Mouse (Mus musculus): Measurements from ENCODE around the gene Lbp. TPM values are rescaled to one million over a fixed set of nuclear protein-coding genes. Genes with fewer than 3 reads are reported as not detected.
A peak's percentile ranks its signal among the peaks of the same experiment; 100 is the strongest.

Gene Lbp
- total RNA-seq, 4 experiments from 2014 or later, result 2.0 to 8.9 (median 6.4) TPM

DNA sequence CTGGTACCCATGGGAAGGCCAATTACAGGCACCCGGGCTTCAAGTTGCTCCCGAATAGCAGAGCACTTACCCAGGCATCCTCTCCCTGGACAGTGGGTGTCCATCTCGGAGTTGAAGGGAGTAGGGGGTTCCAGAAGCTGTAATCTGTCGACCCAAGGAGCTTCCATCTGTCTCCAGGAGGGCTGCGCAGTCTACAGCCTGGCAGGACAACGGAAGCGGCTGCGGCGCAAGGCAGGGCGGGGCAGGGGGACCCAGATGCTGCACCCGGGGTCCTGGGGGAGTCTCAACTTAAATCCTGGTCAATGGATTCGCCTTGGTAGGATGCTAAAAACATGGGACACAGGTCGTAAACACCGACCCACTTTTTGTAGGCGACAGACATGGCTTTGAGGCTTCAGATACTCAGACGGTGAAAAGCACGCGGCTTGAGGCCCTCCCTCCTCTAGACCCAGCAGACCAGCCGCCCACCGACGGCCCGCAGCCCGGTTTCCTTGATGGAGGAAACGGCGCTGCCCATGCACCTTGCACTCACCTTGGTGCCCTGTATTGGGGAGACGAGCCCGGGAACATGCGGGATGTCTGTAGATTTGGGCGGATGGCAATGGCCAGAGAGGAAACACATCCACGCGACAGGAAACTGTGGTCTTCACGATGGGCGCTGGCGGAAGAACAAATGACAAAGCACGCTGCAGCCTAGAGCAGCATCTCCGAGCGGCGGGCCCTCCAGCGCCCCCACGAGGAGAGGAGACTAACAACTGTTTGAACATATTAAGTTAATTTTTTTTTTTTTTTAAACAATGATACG lies 54.8 kb downstream of the Lbp start:
- DNase-seq (ENCODE audit: low spot score in 2 of 2), result peak; percentile 63 to 68

- no peak for DNase-seq (ENCODE audit: low spot score in 2 of 2)
These were observed 55.5 kb downstream of the Lbp start for GRCm38 (mm10) chr2:158361678-158362320.

GRCm38 (mm10) chr2:158364175-158364574 lies 57.9 kb downstream of the Lbp start:
- DNase-seq (ENCODE audit: low spot score in 2 of 2), result no peak

DNA sequence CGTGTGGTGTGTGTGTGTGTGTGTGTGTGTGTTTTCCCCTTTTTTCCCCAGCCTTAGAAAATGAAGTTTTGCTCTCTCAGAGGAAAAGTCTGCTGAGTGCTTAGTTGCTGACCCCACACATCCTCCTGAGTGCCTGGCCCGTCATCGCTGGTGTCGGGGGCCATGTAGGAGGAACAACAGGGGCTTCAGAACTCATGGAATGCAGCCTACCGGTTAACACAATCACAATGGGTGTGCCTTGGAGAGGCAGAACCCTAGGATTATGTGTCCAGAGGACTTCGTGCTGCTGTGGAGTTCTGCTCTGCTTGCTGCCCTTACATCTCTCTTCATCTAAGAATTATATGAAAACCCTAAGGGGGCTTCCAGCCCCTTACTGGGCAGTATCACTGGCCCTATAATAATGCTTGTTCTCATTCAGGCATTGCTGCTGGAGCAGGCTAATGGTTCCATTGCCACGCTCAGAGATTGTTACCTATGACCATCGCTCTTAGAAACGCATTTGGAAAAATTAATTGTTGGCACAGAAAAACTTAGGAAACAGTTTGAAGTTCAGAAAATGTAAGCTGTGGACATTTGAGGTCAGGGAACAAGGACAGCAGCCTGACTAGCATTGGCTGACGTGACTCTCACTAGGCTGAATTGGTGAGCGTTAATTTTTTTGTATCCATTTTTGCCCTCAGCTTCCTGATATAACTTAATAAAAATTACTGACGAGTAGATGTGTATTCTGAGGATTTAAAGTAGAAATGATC lies 59.0 kb downstream of the Lbp start:
- DNase-seq (ENCODE audit: low spot score in 2 of 2), result no peak

DNA sequence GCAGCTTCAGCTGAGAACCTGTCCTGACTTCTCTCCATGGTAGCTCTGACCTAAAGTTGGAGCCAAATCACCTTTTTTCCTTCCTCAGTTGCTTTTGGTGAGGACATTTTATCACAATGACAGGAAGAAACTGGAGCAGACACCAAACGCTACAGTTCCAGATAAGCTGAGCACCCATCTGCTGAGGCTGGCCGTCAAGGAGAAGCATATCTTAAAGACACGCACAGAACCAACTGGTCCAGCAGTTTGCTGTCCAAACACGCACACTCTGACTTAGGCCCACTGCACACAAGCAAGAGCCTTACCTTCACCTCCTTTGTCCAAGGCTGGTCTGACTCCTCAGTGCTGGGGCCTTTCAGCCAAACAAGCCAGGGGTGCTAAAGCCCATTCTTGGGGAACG lies 61.4 kb downstream of the Lbp start:
- no peak for DNase-seq (ENCODE audit: low spot score in 2 of 2)

DNA sequence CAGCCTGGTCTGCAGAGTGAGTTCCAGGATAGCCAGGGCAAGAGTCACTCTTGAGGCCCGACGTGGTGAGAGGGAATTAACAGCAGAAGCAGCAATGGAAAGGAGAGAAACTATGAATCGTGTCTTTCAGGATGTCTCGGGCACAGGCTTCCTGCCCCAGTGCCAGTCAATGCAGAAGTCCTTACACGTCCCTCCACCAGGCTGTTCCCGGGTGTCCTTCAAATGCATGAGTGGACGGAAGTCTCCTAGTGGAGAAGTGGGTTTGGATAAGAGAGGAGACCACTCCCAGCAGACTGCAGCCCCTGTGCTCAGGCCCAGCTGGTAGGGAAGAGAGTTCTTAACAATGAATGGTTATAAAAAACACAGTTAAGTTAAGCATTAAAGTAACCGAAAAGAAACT lies 62.0 kb downstream of the Lbp start:
- no peak for DNase-seq (ENCODE audit: low spot score in 2 of 2)

GRCm38 (mm10) chr2:158369474-158370172 lies 63.3 kb downstream of the Lbp start:
- DNase-seq (ENCODE audit: low spot score in 2 of 2), result no peak

DNA sequence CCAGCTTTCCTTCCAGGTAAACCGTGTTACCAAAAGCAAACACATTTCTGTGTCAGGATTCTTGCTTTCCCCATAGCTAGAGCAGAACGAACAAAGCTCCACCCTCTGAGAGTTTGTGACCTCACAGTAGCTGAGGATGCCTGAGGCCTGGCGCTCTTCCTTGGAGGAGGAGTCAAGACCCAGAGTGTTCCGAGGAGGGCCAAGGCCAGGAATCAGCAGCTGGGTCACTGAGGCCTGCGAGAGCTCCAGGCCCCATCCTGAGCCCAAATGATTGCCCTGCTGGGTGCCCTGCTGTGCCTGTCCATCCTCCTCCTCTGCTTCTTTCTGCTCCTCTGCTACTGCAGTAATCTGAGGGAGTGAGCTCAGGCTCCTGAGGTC lies 63.9 kb downstream of the Lbp start:
- no peak for DNase-seq (ENCODE audit: low spot score in 2 of 2)

DNA sequence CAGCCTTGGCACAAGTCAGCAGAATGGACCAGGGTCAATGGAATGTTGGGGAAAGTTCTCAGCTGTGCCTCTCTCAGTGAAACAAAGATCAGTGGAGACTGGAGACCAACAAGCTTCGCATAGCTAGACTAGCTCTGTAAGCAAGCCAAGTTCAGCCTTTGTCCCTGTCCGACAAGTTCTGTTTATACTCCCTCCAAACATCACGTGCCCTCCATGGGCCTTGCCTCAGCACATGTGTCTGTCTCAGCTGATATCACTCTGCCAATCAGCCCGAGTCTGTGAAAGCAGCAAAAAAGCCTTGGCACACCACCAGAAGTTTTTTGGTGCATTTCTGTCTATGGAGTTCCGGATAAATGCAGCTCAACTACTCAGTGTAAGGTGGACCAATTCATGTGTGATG lies 66.8 kb downstream of the Lbp start:
- no peak for DNase-seq (ENCODE audit: low spot score in 2 of 2)

DNA sequence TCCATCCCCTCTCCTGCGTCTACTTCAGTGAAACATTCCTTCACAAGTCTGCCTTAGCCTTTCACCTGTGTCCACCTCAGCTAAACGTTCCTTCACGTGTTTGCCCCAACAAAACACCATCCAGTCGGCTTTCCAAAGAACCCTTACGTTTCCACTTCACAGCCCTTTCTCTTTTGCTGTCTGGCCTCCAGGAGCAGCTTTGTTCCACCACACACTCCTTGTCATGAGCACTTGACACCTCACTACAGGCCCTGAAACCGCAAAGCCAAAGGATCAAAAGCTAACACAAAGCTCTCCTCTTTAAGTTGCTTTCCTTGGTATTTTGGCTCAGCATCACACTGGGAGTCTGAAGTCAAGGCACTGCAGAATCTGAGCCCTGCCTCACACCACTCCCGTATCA lies 67.2 kb downstream of the Lbp start:
- no peak for DNase-seq (ENCODE audit: low spot score in 2 of 2)

DNA sequence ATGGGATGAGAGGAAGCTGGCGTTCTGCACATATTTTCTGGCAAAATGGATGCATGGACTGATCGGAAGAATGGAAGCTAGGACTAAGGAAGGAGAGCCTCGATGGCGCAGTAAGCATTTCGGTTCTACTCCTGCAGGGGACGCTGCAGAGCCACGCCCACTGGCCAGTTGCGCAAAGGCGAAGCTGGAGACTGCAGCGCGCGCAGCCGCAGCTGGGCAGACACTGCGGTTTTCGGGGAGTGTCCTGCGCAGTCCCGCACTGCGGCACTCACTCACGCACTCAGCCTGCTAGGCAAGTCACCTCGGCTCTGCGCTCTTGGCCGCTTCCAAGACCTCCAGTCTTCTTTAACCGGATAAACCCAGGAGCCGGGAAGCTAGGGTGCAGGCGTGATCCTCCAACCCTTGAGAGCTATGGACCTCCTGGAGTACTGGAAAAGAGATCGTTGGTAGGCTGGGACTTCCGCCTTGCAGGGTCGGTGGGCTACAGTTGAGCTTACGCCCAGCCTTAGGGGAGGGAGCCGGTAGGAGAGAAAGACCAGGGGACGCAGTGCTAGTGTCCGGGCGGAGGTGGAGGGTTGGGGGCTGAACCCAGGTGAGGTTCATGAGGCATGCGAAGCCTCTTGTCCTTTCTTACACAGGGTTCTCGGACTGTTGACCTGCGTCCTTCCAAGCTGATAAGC lies 69.3 kb downstream of the Lbp start, which contains the start of gene Snhg11:
TSS of gene Snhg11 (plus strand) at position 196 of the 680 bp plus-strand sequence.
- DNase-seq (ENCODE audit: low spot score in 2 of 2), result no peak

DNA sequence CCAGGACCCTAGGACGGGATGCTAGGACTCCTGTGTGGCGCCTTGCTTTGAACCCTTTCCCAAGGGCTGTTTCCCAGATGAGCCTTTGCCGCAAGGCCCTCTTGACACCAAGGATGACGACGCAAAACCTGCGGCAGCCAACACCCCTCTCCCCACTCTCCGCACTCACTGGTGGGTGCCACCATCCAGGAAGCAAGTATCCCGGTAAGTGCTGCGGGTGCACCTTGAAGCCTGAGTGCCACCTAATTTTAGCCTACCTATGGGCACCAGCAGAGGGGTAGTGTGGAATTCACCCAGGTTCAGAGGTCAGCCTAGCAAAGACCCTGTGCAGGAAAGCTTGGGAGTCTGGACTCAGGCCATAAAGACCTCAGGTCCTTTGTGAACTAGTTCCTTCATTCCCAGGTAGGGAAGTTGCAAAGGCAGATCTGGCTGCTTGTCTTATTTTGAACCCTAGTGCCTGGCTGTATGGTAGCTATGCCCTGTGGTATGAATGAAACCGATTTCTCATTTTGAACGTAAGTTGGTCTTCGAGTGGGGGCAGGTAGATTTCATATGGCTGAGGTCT lies 69.9 kb downstream of the Lbp start:
- DNase-seq (ENCODE audit: low spot score in 2 of 2), result no peak

DNA sequence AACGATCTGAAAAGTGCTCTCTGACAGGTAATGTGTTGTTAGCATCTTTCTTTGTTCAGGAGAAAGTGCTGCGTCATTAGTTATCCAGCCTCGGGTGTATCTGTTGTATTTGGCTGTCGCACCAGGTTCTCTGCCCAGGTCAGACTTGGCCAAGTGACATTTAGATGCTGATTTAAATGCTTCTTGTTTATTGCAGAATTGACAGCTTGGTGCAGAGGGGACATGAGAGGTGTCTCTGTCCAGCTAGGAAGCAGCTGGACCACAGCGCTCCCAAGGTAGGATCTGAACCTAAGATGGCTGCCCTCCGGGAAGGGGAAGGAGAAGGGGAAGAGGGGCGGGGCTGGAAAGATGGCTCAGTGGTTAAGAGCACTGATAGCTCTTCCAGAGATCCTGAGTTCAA lies 70.5 kb downstream of the Lbp start:
- no peak for DNase-seq (ENCODE audit: low spot score in 2 of 2)

DNA sequence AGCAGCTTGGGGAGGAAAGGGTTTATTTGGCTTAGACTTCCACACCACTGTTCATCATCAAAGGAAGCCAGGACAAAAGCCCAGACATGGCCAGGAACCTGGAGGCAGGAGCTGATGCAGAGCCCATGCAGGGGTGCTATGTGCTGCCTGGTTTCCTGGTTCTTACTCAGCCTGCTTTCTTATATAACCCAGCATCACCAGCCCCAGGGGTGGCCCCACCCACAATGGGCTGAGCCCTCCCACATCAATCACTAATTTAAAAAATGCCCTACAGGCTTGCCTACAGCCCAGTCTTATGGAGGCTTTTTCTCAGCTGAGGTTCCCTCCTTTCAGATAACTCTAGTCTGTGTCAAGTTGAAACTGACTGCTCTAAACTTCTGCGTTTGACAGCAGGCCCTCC lies 71.5 kb downstream of the Lbp start:
- no peak for DNase-seq (ENCODE audit: low spot score in 2 of 2)

DNA sequence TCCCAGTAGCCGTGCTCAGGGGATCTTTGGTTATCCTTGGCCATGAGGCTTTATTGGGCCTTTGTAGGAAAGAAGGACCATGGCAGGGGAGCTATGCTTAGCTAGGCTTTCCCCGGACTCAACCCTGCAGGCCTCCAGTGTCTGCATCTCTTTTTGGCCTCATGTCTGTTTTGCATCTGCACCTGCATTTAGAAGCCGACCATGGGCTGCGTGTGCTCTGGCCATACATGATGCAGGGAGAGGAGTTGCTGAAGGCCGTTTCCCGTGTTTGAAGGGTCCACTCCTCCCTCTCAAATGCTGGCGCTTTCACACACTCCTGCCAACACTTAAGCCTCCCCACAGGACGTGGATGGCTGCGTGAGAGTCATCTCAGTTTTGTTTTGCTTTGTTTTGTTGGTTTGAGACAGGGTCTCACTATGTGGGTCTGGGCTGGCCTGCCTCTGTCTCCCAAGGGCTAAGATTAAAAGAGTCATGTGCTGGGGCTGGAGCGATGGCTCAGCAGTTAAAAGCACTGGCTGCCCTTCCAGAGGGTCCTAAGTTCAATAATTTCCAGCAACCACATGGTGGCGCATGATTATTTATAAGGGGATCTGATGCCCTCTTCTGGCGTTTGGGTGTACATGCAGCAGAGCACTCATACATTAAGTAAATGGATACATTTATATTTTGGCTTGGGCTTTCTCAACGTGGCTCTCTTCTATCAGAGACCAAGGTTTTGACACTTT lies 73.2 kb downstream of the Lbp start:
- DNase-seq (ENCODE audit: low spot score in 2 of 2), result no peak

Other genes starting within 250 kb of the Lbp start
- gene Tgm2, start 160.1 kb upstream of the Lbp start, total RNA-seq (2022), result 10 to 100 TPM; 27.0 to 55.7 (median 39.4) TPM
- gene D630003M21Rik, start 77.3 kb upstream of the Lbp start, total RNA-seq (2022), result 1 to 10 TPM in 2 of 4 experiments, under 1 TPM in 2; 0.75 to 1.5 (median 1.2) TPM
- gene Bpi, start 48.4 kb upstream of the Lbp start, total RNA-seq (2022), result not detected
- under 1 TPM; 0.15 to 0.39 (median 0.26) TPM for gene Snhg11, start 69.1 kb downstream of the Lbp start, total RNA-seq (2022)
- 10 to 100 TPM; 29.3 to 42.2 (median 32.9) TPM for gene Ralgapb, start 103.4 kb downstream of the Lbp start, total RNA-seq (2022)
- 1 to 10 TPM in 3 of 4 experiments, under 1 TPM in 1; 0.70 to 7.2 (median 6.0) TPM for gene Adig, start 196.1 kb downstream of the Lbp start, total RNA-seq (2022)
- gene Arhgap40, start 206.3 kb downstream of the Lbp start, total RNA-seq (2022), result not detected

Data from gastrocnemius, adult 8-10 months (tissue).